Mouse (Mus musculus) CD4-positive, CD25-positive, alpha-beta regulatory T cell, adult 2 months (primary cell): Measurements from ENCODE around the gene Tuba1a.
"Not testable (repeated sequence)": the region's sequence is repeated elsewhere in the genome, so short reads cannot be mapped to it uniquely, and the experiment has no call there.

Experiments
- DNase-seq: peaks from one replicate; pipeline ENCODE4 v3.0.0-alpha.2; 2012; ENCODE audit warnings: low read depth, low spot score

Tuba1a gene

GRCm38 (mm10) chr15:98956000-98956399 is 2.5 kb upstream of the Tuba1a start:
- DNase-seq = no peak

- no peak for DNase-seq
Observed at GRCm38 (mm10) chr15:98955324-98955723, 1.8 kb upstream of the Tuba1a start.

GRCm38 (mm10) chr15:98954425-98955253 is 1.1 kb upstream of the Tuba1a start:
- no peak for DNase-seq

GRCm38 (mm10) chr15:98952751-98953400 is 627 bp downstream of the Tuba1a start:
- DNase-seq = peak; percentile 83

GRCm38 (mm10) chr15:98952063-98952455 is 1.4 kb downstream of the Tuba1a start:
- no peak for DNase-seq

- not testable (repeated sequence) for DNase-seq
Observed at GRCm38 (mm10) chr15:98951122-98952062, 2.1 kb downstream of the Tuba1a start.

GRCm38 (mm10) chr15:98949607-98949892 is 4.0 kb downstream of the Tuba1a start:
- DNase-seq = no peak

- DNase-seq = no peak
Observed at GRCm38 (mm10) chr15:98948857-98949606, 4.5 kb downstream of the Tuba1a start.

GRCm38 (mm10) chr15:98948382-98948781 is 5.1 kb downstream of the Tuba1a start:
- no peak for DNase-seq

- no peak for DNase-seq
Observed at GRCm38 (mm10) chr15:98947884-98948283, 5.6 kb downstream of the Tuba1a start.

GRCm38 (mm10) chr15:98943133-98943532 is 10.4 kb downstream of the Tuba1a start:
- DNase-seq = no peak

- no peak for DNase-seq
Observed at GRCm38 (mm10) chr15:98942081-98942480, 11.4 kb downstream of the Tuba1a start.

GRCm38 (mm10) chr15:98941539-98941938 is 12.0 kb downstream of the Tuba1a start:
- DNase-seq = no peak

- no peak for DNase-seq
Observed at GRCm38 (mm10) chr15:98940816-98941215, 12.7 kb downstream of the Tuba1a start.

GRCm38 (mm10) chr15:98934217-98934839 is 19.2 kb downstream of the Tuba1a start, which contains the start of gene Tuba1b:
Gene Tuba1b, minus strand, starts transcription at chr15:98934565.
- DNase-seq = peak; percentile 90

GRCm38 (mm10) chr15:98933833-98934216 is 19.7 kb downstream of the Tuba1a start:
- peak; percentile 96 for DNase-seq

- DNase-seq = peak; percentile 27
Observed at GRCm38 (mm10) chr15:98933004-98933671, 20.4 kb downstream of the Tuba1a start.

GRCm38 (mm10) chr15:98930998-98931397 is 22.5 kb downstream of the Tuba1a start:
- no peak for DNase-seq

GRCm38 (mm10) chr15:98930017-98930734 is 23.3 kb downstream of the Tuba1a start:
- DNase-seq = no peak
